In genomic region chr3:9913357-9913756, GRCm38 (mm10) we compare ENCODE assay signal across 21 mouse cellular contexts.
A peak's percentile ranks its signal among the peaks of the same experiment; 100 is the strongest.
DNase-seq lines count a peak whose midpoint lies in the region; ATAC-seq lines count a peak whose summit lies in the region.
"Had no signal": no experiment of that assay in that cellular context is flagged by ENCODE, and none has a peak within 500 bp of the region (broad histone marks: within the 10 kb centered on the region; RNA-seq: fewer than 3 reads in every experiment).

No protein-coding gene starts in this region.

- peak; percentile 52; the same call in 1 of the 2 replicates for ATAC-seq in common myeloid progenitor, adult 5-6 weeks (replicated peaks; ENCODE audit: low read depth, poor library complexity, severe bottlenecking)
- peak; percentile 74 for ATAC-seq in megakaryocyte, adult 5-6 weeks (ENCODE audit: poor library complexity, severe bottlenecking)
- ATAC-seq in monocyte, adult 5-6 weeks (replicated peaks; ENCODE audit: insufficient number of reproducible peaks, low FRiP score, low TSS enrichment, poor library complexity, severe bottlenecking) = peak; percentile 86
- ATAC-seq: activated CD4-positive, CD25-positive, alpha-beta regulatory T cell, adult 4 months; CD4-positive, CD25-positive, alpha-beta regulatory T cell, adult 4 months; forebrain, embryonic 13.5 days; forebrain, embryonic 15.5 days; forebrain, postnatal 0 days; Patski had no signal

- intact Hi-C loops in heart, postnatal 10 days (cut with DNase I) = no loop called here

- no peak for DNase-seq in kidney, adult 8-10 months
- DNase-seq in heart, postnatal 10 days = no peak
- DNase-seq: adrenal gland, adult 2 months; adrenal gland, postnatal 10 days; adrenal gland, postnatal 25 days; B cell, adult 2 months; cerebellum, adult 11 months; cerebellum, adult 18-20 months; cerebellum, adult 8-10 months; cerebellum, adult 9-11 months; cerebellum, postnatal 14 days; cerebellum, postnatal 36 days; forebrain, postnatal 0 days had no signal
